Mouse (Mus musculus) G1E (cell line): Measurements from ENCODE around the gene 1700125H20Rik.

ENCODE experiments used
- CTCF ChIP-seq: IDR thresholded peaks from 2 replicates; pipeline ENCODE4 v1.5.1; 2012; ENCODE audit warnings: low read depth, low read length, inconsistent platforms, mixed read lengths
- GATA2 ChIP-seq: IDR thresholded peaks from 2 replicates; pipeline ENCODE4 v1.6.1; 2012; ENCODE audit warnings: low read depth, low read length, inconsistent platforms, borderline replicate concordance
- TAL1 ChIP-seq: conservative IDR thresholded peaks from 2 replicates; pipeline ENCODE4 v1.6.1; 2012; ENCODE audit warnings: low read depth, low read length, inconsistent platforms, mixed read lengths

GRCm38 (mm10) chr11:85167503-85167902 is 2.7 kb upstream of the 1700125H20Rik start:
- TF ChIP-seq CTCF (no peak), TAL1 (no peak), GATA2 (no peak)
